Mouse (Mus musculus) intestine, postnatal 0 days (tissue): ENCODE data around the gene Nup35. TPM values are rescaled to one million over a fixed set of nuclear protein-coding genes. Genes with fewer than 3 reads are reported as not detected.

Experiments
- ATAC-seq: fragments of 200-750 bp; cut with Nextera tagmentation; 2 replicates; pipeline ENCODE4 v1.8.0; 2017; ENCODE audit warnings: mild to moderate bottlenecking, moderate TSS enrichment, moderate library complexity
- H3K27ac ChIP-seq: fragments of 300-500 bp; sonication (generic); 2 replicates; pipeline ENCODE4 v1.5.1; 2014; ENCODE audit warnings: mild to moderate bottlenecking, low read depth, low read length, moderate library complexity
- H3K27me3 ChIP-seq: fragments of 300-500 bp; sonication (generic); replicated peaks from 2 replicates; pipeline ENCODE4 v1.6.1; 2014; ENCODE audit warnings: low read length, mixed read lengths; ENCODE audit not compliant: control insufficient read depth, insufficient read depth
- H3K36me3 ChIP-seq: fragments of 300-500 bp; sonication (generic); 2 replicates; pipeline ENCODE4 v1.6.1; 2014; ENCODE audit warnings: mild to moderate bottlenecking, moderate library complexity; ENCODE audit not compliant: control insufficient read depth, insufficient read depth
- H3K4me1 ChIP-seq: fragments of 300-500 bp; sonication (generic); replicated peaks from 2 replicates; pipeline ENCODE4 v1.6.1; 2014; ENCODE audit warnings: antibody characterized with exemption, low read length, mixed read lengths; ENCODE audit not compliant: control insufficient read depth, insufficient read depth
- H3K4me2 ChIP-seq: fragments of 300-500 bp; sonication (generic); replicated peaks from 2 replicates; pipeline ENCODE4 v1.6.1; 2014; ENCODE audit warnings: low read depth, mild to moderate bottlenecking, moderate library complexity
- H3K4me3 ChIP-seq: fragments of 300-500 bp; sonication (generic); 2 replicates; pipeline ENCODE4 v1.5.1; 2014; ENCODE audit warnings: low read depth, low read length
- H3K9ac ChIP-seq: fragments of 300-500 bp; sonication (generic); 2 replicates; pipeline ENCODE4 v1.6.1; 2014; ENCODE audit warnings: mild to moderate bottlenecking, low read depth, low read length
- H3K9me3 ChIP-seq: fragments of 300-500 bp; sonication (generic); 2 replicates; pipeline ENCODE4 v1.6.1; 2016; ENCODE audit warnings: mixed run types; ENCODE audit not compliant: control insufficient read depth
- CTCF ChIP-seq: sonication (generic); IDR thresholded peaks from 2 replicates; pipeline ENCODE4 v1.5.1; 2016; ENCODE audit warnings: low read depth, mild to moderate bottlenecking, control low read depth, antibody characterized with exemption, moderate library complexity
- WGBS: fragments of 180-500 bp; shearing (Covaris S2); extraction: QIAGEN DNeasy Blood & Tissue Kit; methylation state at CpG from one replicate; pipeline ENCODE4 v1.1.7; 2014; 5-methylcytosine and 5-hydroxymethylcytosine counted together
- polyA plus RNA-seq: library from polyadenylated mRNA; unstranded; fragments of >200 nt; fragmentation: Nextera tagmentation; extraction: Ambion mirVana; gene quantifications from 2 replicates; pipeline ENCODE4 v1.2.1, GENCODE M21; 2015

Gene Nup35
- polyA plus RNA-seq, 1 experiment from 2014 or later, result 13.8 TPM

DNA sequence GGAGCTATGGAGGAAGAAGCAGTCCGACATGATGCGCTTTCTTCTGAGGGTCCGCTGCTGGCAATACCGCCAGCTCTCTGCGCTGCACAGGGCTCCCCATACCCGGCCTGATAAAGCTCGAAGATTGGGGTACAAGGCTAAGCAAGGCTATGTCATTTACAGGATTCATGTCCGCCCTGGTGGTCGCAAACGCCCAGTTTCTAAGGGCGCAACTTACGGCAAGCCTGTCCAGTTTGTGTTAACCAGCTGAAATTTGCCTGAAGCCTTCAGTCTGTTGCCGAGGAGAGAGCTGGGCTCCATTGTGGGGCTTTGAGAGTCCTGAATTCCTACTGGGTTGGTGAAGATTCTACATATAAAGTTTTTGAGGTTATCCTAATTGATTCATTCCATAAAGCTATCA is 14.3 kb upstream of the Nup35 start:
- 93% methylated on average over 13 of the region's 13 CpGs for WGBS
- ATAC-seq, result no peak
- no peak for TF ChIP-seq CTCF

GRCm38 (mm10) chr2:80603771-80604426 is 13.1 kb upstream of the Nup35 start:
- Histone ChIP-seq H3K4me2 (no peak overlapping the region), H3K4me1 (no peaks in the 10 kb centered on the region), H3K36me3 (no peaks in the 10 kb centered on the region), H3K4me3 (no peak overlapping the region), H3K9me3 (no peaks in the 10 kb centered on the region), H3K27ac (no peak overlapping the region), H3K9ac (no peak overlapping the region), H3K27me3 (no peaks in the 10 kb centered on the region)
- ATAC-seq, result no peak
- 93% methylated on average over 19 of the region's 19 CpGs for WGBS
- TF ChIP-seq CTCF, result no peak

More for the DNA sequence above, 14.3 kb upstream of the Nup35 start:
- Histone ChIP-seq H3K4me3 (no peak overlapping the region), H3K9me3 (no peaks in the 10 kb centered on the region), H3K27me3 (no peaks in the 10 kb centered on the region), H3K4me2 (no peak overlapping the region), H3K36me3 (no peaks in the 10 kb centered on the region), H3K27ac (no peak overlapping the region), H3K4me1 (no peaks in the 10 kb centered on the region), H3K9ac (no peak overlapping the region)

DNA sequence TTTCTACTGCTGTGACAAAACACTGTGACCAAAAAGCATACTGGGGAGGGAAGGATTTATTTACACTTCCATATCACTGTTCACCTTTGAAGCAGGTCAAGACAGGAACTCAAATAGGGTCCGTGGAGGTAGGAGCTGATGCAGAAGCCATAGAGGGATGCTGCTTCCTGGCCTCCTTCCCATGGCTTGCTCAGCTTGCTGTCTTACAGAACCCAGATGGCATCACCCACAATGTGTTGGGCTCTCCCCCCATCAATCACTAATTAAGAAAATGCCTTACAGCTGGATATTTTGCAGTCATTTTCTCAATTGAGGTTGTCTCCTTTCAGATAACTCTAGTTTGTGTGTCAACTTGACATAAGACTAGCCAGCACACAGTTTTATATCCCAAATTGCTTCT is 4.8 kb upstream of the Nup35 start:
- Histone ChIP-seq H3K27me3 (no peaks in the 10 kb centered on the region), H3K4me1 (no peaks in the 10 kb centered on the region; the same call in 1 of the 2 replicates), H3K4me3 (no peak overlapping the region), H3K9me3 (no peaks in the 10 kb centered on the region), H3K36me3 (no peaks in the 10 kb centered on the region), H3K4me2 (no peak overlapping the region), H3K9ac (no peak overlapping the region), H3K27ac (no peak overlapping the region)
- TF ChIP-seq CTCF, result no peak
- WGBS, result 33% methylated on average over 1 of the region's 1 CpGs
- no peak for ATAC-seq

GRCm38 (mm10) chr2:80612796-80613195 is 4.2 kb upstream of the Nup35 start:
- 50% methylated on average over 2 of the region's 2 CpGs for WGBS
- Histone ChIP-seq H3K9ac (no peak overlapping the region), H3K4me1 (peaks cover 3% of the 10 kb centered on the region; the same call in 1 of the 2 replicates), H3K4me2 (no peak overlapping the region), H3K27ac (no peak overlapping the region), H3K9me3 (no peaks in the 10 kb centered on the region), H3K27me3 (no peaks in the 10 kb centered on the region), H3K36me3 (no peaks in the 10 kb centered on the region), H3K4me3 (no peak overlapping the region)
- no peak for ATAC-seq
- no peak for TF ChIP-seq CTCF

DNA sequence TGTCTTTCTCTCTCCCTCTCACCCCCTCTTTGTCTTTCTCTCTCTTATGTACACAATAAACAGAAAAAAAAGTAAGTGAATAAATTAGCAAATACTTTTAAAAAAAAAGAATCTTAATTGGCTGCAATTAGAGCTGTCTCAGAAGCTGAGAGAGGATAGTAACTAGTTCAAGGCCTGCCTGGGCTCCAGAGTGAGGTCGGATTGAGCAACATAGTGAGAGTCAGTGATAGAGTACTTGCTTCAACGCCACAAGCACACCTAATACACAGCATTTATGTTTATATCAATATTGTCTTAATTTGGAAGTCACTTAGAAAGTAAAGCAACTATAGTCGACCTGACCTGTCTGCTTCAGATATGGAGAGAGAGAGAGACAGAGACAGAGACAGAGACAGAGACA is 2.0 kb downstream of the Nup35 start:
- no peaks in the 10 kb centered on the region for H3K27me3 ChIP-seq
- H3K36me3 ChIP-seq, result no peaks in the 10 kb centered on the region
- H3K4me3 ChIP-seq, result no peak overlapping the region
- H3K9me3 ChIP-seq, result no peaks in the 10 kb centered on the region
- H3K4me2 ChIP-seq, result no peak overlapping the region
- no peak overlapping the region for H3K9ac ChIP-seq
- no peak for TF ChIP-seq CTCF
- H3K4me1 ChIP-seq, result peaks cover 6% of the 10 kb centered on the region; the same call in 1 of the 2 replicates
- WGBS, result 86% methylated on average over 3 of the region's 3 CpGs
- no peak overlapping the region for H3K27ac ChIP-seq
- ATAC-seq, result no peak

GRCm38 (mm10) chr2:80621921-80622320 is 4.9 kb downstream of the Nup35 start:
- no peak for TF ChIP-seq CTCF
- Histone ChIP-seq H3K4me2 (no peak overlapping the region), H3K4me3 (no peak overlapping the region), H3K4me1 (peaks cover 6% of the 10 kb centered on the region; the same call in 1 of the 2 replicates), H3K27me3 (no peaks in the 10 kb centered on the region), H3K9ac (no peak overlapping the region), H3K36me3 (peaks cover 12% of the 10 kb centered on the region), H3K9me3 (no peaks in the 10 kb centered on the region), H3K27ac (no peak overlapping the region)
- 93% methylated on average over 3 of the region's 3 CpGs for WGBS
- no peak for ATAC-seq
